ENCODE assay signal across 13 mouse cellular contexts in genomic region chr8:122309272-122309671, GRCm38 (mm10). TPM values are rescaled to one million over a fixed set of nuclear protein-coding genes. Genes with fewer than 3 reads are reported as not detected.
A peak's percentile ranks its signal among the peaks of the same experiment; 100 is the strongest.
DNase-seq lines count a peak whose midpoint lies in the region; ATAC-seq and TF ChIP-seq lines count a peak whose summit lies in the region.
"Had no signal": no experiment of that assay in that cellular context is flagged by ENCODE, and none has a peak within 500 bp of the region (broad histone marks: within the 10 kb centered on the region; RNA-seq: fewer than 3 reads in every experiment).

No protein-coding gene starts in this region.

- no peak overlapping the region for H3K4me3 ChIP-seq in intestine, embryonic 15.5 days (replicated peaks)
- H3K4me3 ChIP-seq in intestine, postnatal 0 days (ENCODE audit: low read depth, low read length), result no peak overlapping the region
- H3K4me3 ChIP-seq in bone marrow, adult 2 months (replicated peaks; ENCODE audit: control insufficient read depth, low read depth, low read length), result no peak overlapping the region
- H3K4me3 ChIP-seq in gastrocnemius, adult 2 months, result no peak overlapping the region

- no peaks in the 10 kb centered on the region for H3K9me3 ChIP-seq in intestine, embryonic 15.5 days
- no peaks in the 10 kb centered on the region for H3K9me3 ChIP-seq in intestine, postnatal 0 days (ENCODE audit: control insufficient read depth)

- H3K4me2 ChIP-seq in intestine, embryonic 15.5 days (replicated peaks), result no peak overlapping the region
- no peak overlapping the region for H3K4me2 ChIP-seq in intestine, postnatal 0 days (replicated peaks; ENCODE audit: low read depth)

- WGBS in intestine, embryonic 15.5 days, result 51% methylated on average over 12 of the region's 12 CpGs
- WGBS in intestine, postnatal 0 days, result 46% methylated on average over 12 of the region's 12 CpGs
- WGBS in bone marrow, adult 2 months, result 34% methylated on average over 12 of the region's 12 CpGs

- H3K27me3 ChIP-seq in intestine, embryonic 15.5 days (replicated peaks), result no peaks in the 10 kb centered on the region
- H3K27me3 ChIP-seq in intestine, postnatal 0 days (replicated peaks; ENCODE audit: control insufficient read depth, insufficient read depth, low read length), result no peaks in the 10 kb centered on the region

- H3K27ac ChIP-seq in intestine, embryonic 15.5 days, result no peak overlapping the region
- no peak overlapping the region for H3K27ac ChIP-seq in intestine, postnatal 0 days (ENCODE audit: low read depth, low read length)
- H3K27ac ChIP-seq in bone marrow, adult 2 months (ENCODE audit: control insufficient read depth, insufficient read depth, low read depth, low read length, poor library complexity), result peak overlapping the region; percentile 71
- no peak overlapping the region for H3K27ac ChIP-seq in gastrocnemius, adult 2 months

- peaks cover 73% of the 10 kb centered on the region for H3K4me1 ChIP-seq in intestine, embryonic 15.5 days (replicated peaks)
- peaks cover 11% of the 10 kb centered on the region; the same call in 1 of the 2 replicates for H3K4me1 ChIP-seq in intestine, postnatal 0 days (replicated peaks; ENCODE audit: control insufficient read depth, insufficient read depth, low read length)
- H3K4me1 ChIP-seq in bone marrow, adult 2 months (ENCODE audit: control insufficient read depth, insufficient read depth, low read length), result peaks cover 7% of the 10 kb centered on the region; the same call in 1 of the 2 replicates

- no peak overlapping the region for H3K9ac ChIP-seq in intestine, embryonic 15.5 days
- no peak overlapping the region for H3K9ac ChIP-seq in intestine, postnatal 0 days (ENCODE audit: low read depth, low read length)
- H3K9ac ChIP-seq: forebrain, postnatal 0 days had no signal

- intact Hi-C loops in gastrocnemius, adult 2 months (cut with DNase I), result no loop called here

- TF ChIP-seq POLR2A in bone marrow, adult 2 months (IDR thresholded peaks at IDR 0.05; ENCODE audit: borderline replicate concordance, control insufficient read depth, low read depth, low read length), result peak; percentile 14; the same call in 1 of the 2 replicates

- no peak for DNase-seq in gastrocnemius, adult 2 months
- no peak for DNase-seq in layer of hippocampus, postnatal 25 days (ENCODE audit: extremely low spot score in 1 of 2, low spot score in 1 of 2)
- no peak for DNase-seq in right cerebral cortex, postnatal 36 days (ENCODE audit: low spot score in 2 of 2)
- DNase-seq: forebrain, postnatal 0 days; kidney, adult 9 months; right cerebral cortex, postnatal 14 days; thymus, postnatal 14 days had no signal

- peak; percentile 27; the same call in 1 of the 2 replicates for ATAC-seq in intestine, embryonic 15.5 days
- ATAC-seq in intestine, postnatal 0 days, result no peak
- ATAC-seq in erythroid progenitor cell, adult 5-6 weeks (replicated peaks; ENCODE audit: low FRiP score, poor library complexity, severe bottlenecking), result peak; percentile 74
- ATAC-seq in megakaryocyte, adult 5-6 weeks (ENCODE audit: poor library complexity, severe bottlenecking), result peak; percentile 53
- ATAC-seq: activated CD4-positive, CD25-positive, alpha-beta regulatory T cell, adult 4 months; forebrain, postnatal 0 days had no signal

- no peaks in the 10 kb centered on the region for H3K36me3 ChIP-seq in intestine, embryonic 15.5 days
- H3K36me3 ChIP-seq in intestine, postnatal 0 days (ENCODE audit: control insufficient read depth, insufficient read depth), result peaks cover 22% of the 10 kb centered on the region; the same call in 1 of the 2 replicates

- TF ChIP-seq CTCF in intestine, postnatal 0 days (IDR thresholded peaks at IDR 0.05; ENCODE audit: low read depth), result no peak
- TF ChIP-seq CTCF in bone marrow, adult 2 months (IDR thresholded peaks at IDR 0.05; ENCODE audit: control insufficient read depth, insufficient read depth, low read length), result no peak
- no peak for TF ChIP-seq CTCF in gastrocnemius, adult 2 months (IDR thresholded peaks at IDR 0.05)

RNA-seq across cellular contexts. Expression of gene Zfpm1, which starts 27.3 kb away (rescaled TPM):
- polyA plus RNA-seq in intestine, embryonic 15.5 days (2015; fragmentation: Nextera tagmentation; extraction: Ambion mirVana), result 4.9 and 5.2 TPM in 2 replicates
- polyA plus RNA-seq in intestine, postnatal 0 days (2015; fragmentation: Nextera tagmentation; extraction: Ambion mirVana), result 7.7 and 9.8 TPM in 2 replicates
- polyA plus RNA-seq in bone marrow, adult 2 months (2011; ENCODE audit: insufficient read depth, insufficient read length, low replicate concordance, missing spikeins), result 125 and 324 TPM in 2 replicates
- total RNA-seq in erythroid progenitor cell, adult 5-6 weeks (2015; ENCODE audit: low replicate concordance), result 176 and 254 TPM in 2 replicates
- total RNA-seq in erythroid progenitor cell, adult 5-6 weeks (2017; ENCODE audit: low replicate concordance), result 303 and 467 TPM in 2 replicates
- 4.3 and 4.5 TPM in 2 replicates for total RNA-seq in megakaryocyte, adult 5-6 weeks (2015)
- total RNA-seq in megakaryocyte, adult 5-6 weeks (2017), result 4.8 and 5.6 TPM in 2 replicates
- total RNA-seq in gastrocnemius, adult 2 months (2021), result 1 to 10 TPM; 6.6 to 8.8 TPM
- 10 to 100 TPM; 37.8 to 43.4 TPM for total RNA-seq in layer of hippocampus, postnatal 25 days (2021)

RNA-seq across cellular contexts. Expression of gene Trhr2, which starts 51.3 kb away (rescaled TPM):
- not detected in 2 replicates for polyA plus RNA-seq in intestine, embryonic 15.5 days (2015; fragmentation: Nextera tagmentation; extraction: Ambion mirVana)
- not detected in 2 replicates for polyA plus RNA-seq in intestine, postnatal 0 days (2015; fragmentation: Nextera tagmentation; extraction: Ambion mirVana)
- not detected in 2 replicates for polyA plus RNA-seq in bone marrow, adult 2 months (2011; ENCODE audit: insufficient read depth, insufficient read length, low replicate concordance, missing spikeins)
- total RNA-seq in erythroid progenitor cell, adult 5-6 weeks (2015; ENCODE audit: low replicate concordance), result not detected in 2 replicates
- not detected in 2 replicates for total RNA-seq in erythroid progenitor cell, adult 5-6 weeks (2017; ENCODE audit: low replicate concordance)
- total RNA-seq in megakaryocyte, adult 5-6 weeks (2015), result not detected in 2 replicates
- total RNA-seq in megakaryocyte, adult 5-6 weeks (2017), result not detected in 2 replicates
- not detected for total RNA-seq in gastrocnemius, adult 2 months (2021)
- under 1 TPM; 0.79 to 0.92 TPM for total RNA-seq in layer of hippocampus, postnatal 25 days (2021)
- total RNA-seq: forebrain, postnatal 0 days had no signal
- polyA plus RNA-seq: activated CD4-positive, CD25-positive, alpha-beta regulatory T cell, adult 4 months had no signal
